Mouse (Mus musculus): ENCODE data around the gene Zbtb49.
A peak's percentile ranks its signal among the peaks of the same experiment; 100 is the strongest.

DNA sequence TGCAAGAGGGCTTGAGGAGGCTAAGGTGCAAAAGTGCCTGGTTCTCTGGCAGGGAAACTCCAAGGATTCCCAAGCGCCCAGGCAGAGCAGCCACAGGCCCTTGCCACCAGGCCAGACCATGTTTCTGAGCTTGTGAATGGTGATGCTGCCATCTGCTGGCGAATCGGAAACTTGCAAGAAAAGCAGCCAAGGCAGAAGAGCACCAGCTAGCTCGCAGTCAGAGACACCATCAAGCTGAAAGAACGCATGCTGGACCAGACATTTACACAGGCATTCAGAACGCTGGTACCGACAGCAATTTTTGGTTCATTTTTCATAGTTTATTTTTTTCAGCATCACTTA lies 22.8 kb downstream of the Zbtb49 start:
- TF ChIP-seq EP300 (IDR thresholded peaks at IDR 0.05; ENCODE audit: low read depth) = no peak
- peak; percentile 92 for TF ChIP-seq CTCF (IDR thresholded peaks at IDR 0.05; ENCODE audit: low read depth)
